Mouse (Mus musculus): Measurements from ENCODE around the gene Ergic1. TPM values are rescaled to one million over a fixed set of nuclear protein-coding genes. Genes with fewer than 3 reads are reported as not detected.
A peak's percentile ranks its signal among the peaks of the same experiment; 100 is the strongest.

Ergic1 gene
- polyA plus RNA-seq (2012; ENCODE audit: insufficient read depth, low replicate concordance) = 21.0 and 26.5 TPM in 2 replicates

- TF ChIP-seq GATA1 (IDR thresholded peaks at IDR 0.05; ENCODE audit: borderline replicate concordance, low read length) = no peak
- peaks cover 5% of the 10 kb centered on the region for H3K9me3 ChIP-seq
Measured at GRCm38 (mm10) chr17:26561290-26561640, at the start of gene Ergic1. Gene Ergic1 (plus strand): TSS chr17:26561489.

GRCm38 (mm10) chr17:26511816-26512774 lies 49.2 kb upstream of the Ergic1 start:
- H3K4me3 ChIP-seq (replicated peaks) = peak overlapping the region; percentile 51
- TF ChIP-seq GATA1 (IDR thresholded peaks at IDR 0.05; ENCODE audit: borderline replicate concordance, low read length) (no peak), FLI1 (IDR thresholded peaks at IDR 0.05; ENCODE audit: low read length) (no peak)
- H3K4me1 ChIP-seq = peaks cover 79% of the 10 kb centered on the region
- peaks cover under 1% of the 10 kb centered on the region for H3K36me3 ChIP-seq (replicated peaks; ENCODE audit: low read length)
- H3K9me3 ChIP-seq = no peaks in the 10 kb centered on the region
- H3K27me3 ChIP-seq (replicated peaks) = peaks cover 2% of the 10 kb centered on the region

More at GRCm38 (mm10) chr17:26561290-26561640, at the start of gene Ergic1:
- Histone ChIP-seq H3K4me3 (replicated peaks) (peak within 1 kb of the TSS; percentile 99), H3K4me1 (peaks cover 70% of the 10 kb centered on the region), H3K36me3 (replicated peaks; ENCODE audit: low read length) (peaks cover 29% of the 10 kb centered on the region), H3K27me3 (replicated peaks) (peaks cover 4% of the 10 kb centered on the region)

GRCm38 (mm10) chr17:26512961-26513360 lies 48.3 kb upstream of the Ergic1 start:
- Histone ChIP-seq H3K9me3 (no peaks in the 10 kb centered on the region), H3K36me3 (replicated peaks; ENCODE audit: low read length) (no peaks in the 10 kb centered on the region), H3K4me1 (peaks cover 74% of the 10 kb centered on the region), H3K4me3 (replicated peaks) (no peak overlapping the region), H3K27me3 (replicated peaks) (peaks cover 3% of the 10 kb centered on the region)
- TF ChIP-seq GATA1 (IDR thresholded peaks at IDR 0.05; ENCODE audit: borderline replicate concordance, low read length) (no peak), FLI1 (IDR thresholded peaks at IDR 0.05; ENCODE audit: low read length) (no peak)

GRCm38 (mm10) chr17:26513459-26514290 lies 47.6 kb upstream of the Ergic1 start:
- H3K4me1 ChIP-seq = peaks cover 70% of the 10 kb centered on the region

GRCm38 (mm10) chr17:26514581-26515030 lies 46.7 kb upstream of the Ergic1 start:
- H3K27me3 ChIP-seq (replicated peaks) = peaks cover 8% of the 10 kb centered on the region
- peaks cover 5% of the 10 kb centered on the region for H3K9me3 ChIP-seq
- TF ChIP-seq GATA1 (IDR thresholded peaks at IDR 0.05; ENCODE audit: borderline replicate concordance, low read length) = no peak
- peaks cover 64% of the 10 kb centered on the region for H3K4me1 ChIP-seq
- H3K4me3 ChIP-seq (replicated peaks) = peak overlapping the region; percentile 2
- H3K36me3 ChIP-seq (replicated peaks; ENCODE audit: low read length) = no peaks in the 10 kb centered on the region

More at GRCm38 (mm10) chr17:26513459-26514290, 47.6 kb upstream of the Ergic1 start:
- H3K4me3 ChIP-seq (replicated peaks) = no peak overlapping the region
- no peaks in the 10 kb centered on the region for H3K9me3 ChIP-seq
- TF ChIP-seq FLI1 (IDR thresholded peaks at IDR 0.05; ENCODE audit: low read length) (no peak), GATA1 (IDR thresholded peaks at IDR 0.05; ENCODE audit: borderline replicate concordance, low read length) (no peak)
- peaks cover 3% of the 10 kb centered on the region for H3K27me3 ChIP-seq (replicated peaks)
- no peaks in the 10 kb centered on the region for H3K36me3 ChIP-seq (replicated peaks; ENCODE audit: low read length)

GRCm38 (mm10) chr17:26515675-26516074 lies 45.6 kb upstream of the Ergic1 start:
- Histone ChIP-seq H3K4me1 (peaks cover 55% of the 10 kb centered on the region), H3K27me3 (replicated peaks) (peaks cover 11% of the 10 kb centered on the region), H3K4me3 (replicated peaks) (no peak overlapping the region), H3K36me3 (replicated peaks; ENCODE audit: low read length) (no peaks in the 10 kb centered on the region), H3K9me3 (peaks cover 9% of the 10 kb centered on the region)
- no peak for TF ChIP-seq GATA1 (IDR thresholded peaks at IDR 0.05; ENCODE audit: borderline replicate concordance, low read length)
- TF ChIP-seq FLI1 (IDR thresholded peaks at IDR 0.05; ENCODE audit: low read length) = no peak

GRCm38 (mm10) chr17:26518306-26518705 lies 43.0 kb upstream of the Ergic1 start:
- Histone ChIP-seq H3K9me3 (peaks cover 9% of the 10 kb centered on the region), H3K4me1 (peaks cover 28% of the 10 kb centered on the region), H3K27me3 (replicated peaks) (peaks cover 14% of the 10 kb centered on the region), H3K4me3 (replicated peaks) (no peak overlapping the region), H3K36me3 (replicated peaks; ENCODE audit: low read length) (no peaks in the 10 kb centered on the region)
- no peak for TF ChIP-seq GATA1 (IDR thresholded peaks at IDR 0.05; ENCODE audit: borderline replicate concordance, low read length)
- no peak for TF ChIP-seq FLI1 (IDR thresholded peaks at IDR 0.05; ENCODE audit: low read length)

GRCm38 (mm10) chr17:26522711-26523110 lies 38.6 kb upstream of the Ergic1 start:
- Histone ChIP-seq H3K4me3 (replicated peaks) (no peak overlapping the region), H3K36me3 (replicated peaks; ENCODE audit: low read length) (no peaks in the 10 kb centered on the region), H3K27me3 (replicated peaks) (peaks cover 23% of the 10 kb centered on the region), H3K9me3 (peaks cover 12% of the 10 kb centered on the region), H3K4me1 (peaks cover 4% of the 10 kb centered on the region; the same call in 1 of the 2 replicates)
- TF ChIP-seq FLI1 (IDR thresholded peaks at IDR 0.05; ENCODE audit: low read length) = no peak
- TF ChIP-seq GATA1 (IDR thresholded peaks at IDR 0.05; ENCODE audit: borderline replicate concordance, low read length) = no peak

GRCm38 (mm10) chr17:26524316-26524715 lies 37.0 kb upstream of the Ergic1 start:
- Histone ChIP-seq H3K27me3 (replicated peaks) (peaks cover 30% of the 10 kb centered on the region), H3K9me3 (peaks cover 9% of the 10 kb centered on the region), H3K4me1 (peaks cover 7% of the 10 kb centered on the region; the same call in 1 of the 2 replicates), H3K36me3 (replicated peaks; ENCODE audit: low read length) (no peaks in the 10 kb centered on the region), H3K4me3 (replicated peaks) (no peak overlapping the region)
- TF ChIP-seq FLI1 (IDR thresholded peaks at IDR 0.05; ENCODE audit: low read length) (no peak), GATA1 (IDR thresholded peaks at IDR 0.05; ENCODE audit: borderline replicate concordance, low read length) (no peak)
